Mouse (Mus musculus) hindbrain, embryonic 11.5 days (tissue): ENCODE measurements at regions not wholly inside any gene's neighbourhood (a gene's known extent, or its start where the extent isn't known, plus 50 kb on each side); places are given as distances from the start of the nearest gene placed in this dataset.

Source experiments
- ATAC-seq: fragments of 200-750 bp; cut with Nextera tagmentation; 2 replicates; pipeline ENCODE4 v1.8.0; 2017; ENCODE audit warnings: mild to moderate bottlenecking, moderate TSS enrichment, moderate library complexity; ENCODE audit not compliant: low FRiP score
- DNase-seq: peaks from one replicate; pipeline ENCODE4 v3.0.0-alpha.2; 2015; ENCODE audit warnings: low spot score
- H3K27ac ChIP-seq: fragments of 300-500 bp; sonication (generic); 2 replicates; pipeline ENCODE4 v1.5.1; 2014; ENCODE audit warnings: mild to moderate bottlenecking, low read depth, low read length
- H3K27me3 ChIP-seq: fragments of 300-500 bp; sonication (generic); 2 replicates; pipeline ENCODE4 v1.6.1; 2014; ENCODE audit warnings: mild to moderate bottlenecking, low read length, moderate library complexity, mixed read lengths; ENCODE audit not compliant: control insufficient read depth, insufficient read depth
- H3K36me3 ChIP-seq: fragments of 300-500 bp; sonication (generic); 2 replicates; pipeline ENCODE4 v1.6.1; 2014; ENCODE audit warnings: mild to moderate bottlenecking, low read length, moderate library complexity, mixed read lengths; ENCODE audit not compliant: control insufficient read depth, insufficient read depth
- H3K4me1 ChIP-seq: fragments of 300-500 bp; sonication (generic); replicated peaks from 2 replicates; pipeline ENCODE4 v1.6.1; 2014; ENCODE audit warnings: low read length, mixed read lengths; ENCODE audit not compliant: control insufficient read depth, insufficient read depth
- H3K4me2 ChIP-seq: fragments of 300-500 bp; sonication (generic); replicated peaks from 2 replicates; pipeline ENCODE4 v1.6.1; 2014; ENCODE audit warnings: mild to moderate bottlenecking, low read depth, low read length
- H3K4me3 ChIP-seq: fragments of 300-500 bp; sonication (generic); 2 replicates; pipeline ENCODE4 v1.5.1; 2014; ENCODE audit warnings: low read depth, low read length
- H3K9ac ChIP-seq: fragments of 300-500 bp; sonication (generic); 2 replicates; pipeline ENCODE4 v1.6.1; 2014; ENCODE audit warnings: low read depth, low read length
- H3K9me3 ChIP-seq: fragments of 300-500 bp; sonication (generic); 2 replicates; pipeline ENCODE4 v1.6.1; 2016; ENCODE audit warnings: low read length; ENCODE audit not compliant: control insufficient read depth
- WGBS: fragments of 180-500 bp; shearing (Covaris S2); extraction: QIAGEN DNeasy Blood & Tissue Kit; methylation state at CpG from one replicate; pipeline ENCODE4 v1.1.7; 2014; 5-methylcytosine and 5-hydroxymethylcytosine counted together

DNA sequence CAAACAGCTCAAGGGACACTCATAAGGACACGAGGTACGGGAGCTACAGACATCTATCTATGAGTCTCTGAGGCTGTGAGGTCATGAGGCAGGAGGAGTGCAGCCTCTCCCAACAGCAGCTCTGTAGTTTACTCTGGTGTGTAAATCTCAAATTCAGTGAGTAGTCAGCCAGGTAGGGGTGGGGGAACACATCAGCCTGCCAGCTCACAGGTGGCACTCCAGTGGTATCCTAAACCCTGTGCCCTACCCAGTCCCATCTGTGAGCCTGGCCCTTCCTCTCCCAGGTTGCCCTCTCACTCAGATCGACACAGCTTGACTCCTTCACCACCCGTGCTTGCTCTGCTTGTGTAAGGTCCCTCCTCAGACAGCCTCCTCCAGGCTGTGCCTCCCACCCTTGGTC is 202.2 kb downstream of the Sipa1l2 start:
- Histone ChIP-seq H3K9me3 (no peaks in the 10 kb centered on the region), H3K27ac (no peak overlapping the region), H3K4me1 (no peaks in the 10 kb centered on the region; the same call in 1 of the 2 replicates), H3K4me2 (no peak overlapping the region), H3K4me3 (no peak overlapping the region), H3K9ac (no peak overlapping the region), H3K36me3 (no peaks in the 10 kb centered on the region), H3K27me3 (no peaks in the 10 kb centered on the region)
- WGBS: 77% methylated on average over 4 of the region's 4 CpGs
- no peak for ATAC-seq
- DNase-seq: no peak

- H3K4me1 ChIP-seq: no peaks in the 10 kb centered on the region; the same call in 1 of the 2 replicates
- no peak overlapping the region for H3K27ac ChIP-seq
- H3K9ac ChIP-seq: no peak overlapping the region
- no peaks in the 10 kb centered on the region for H3K9me3 ChIP-seq
- H3K36me3 ChIP-seq: no peaks in the 10 kb centered on the region
- H3K27me3 ChIP-seq: no peaks in the 10 kb centered on the region
- ATAC-seq: no peak
- H3K4me3 ChIP-seq: no peak overlapping the region
- WGBS: 93% methylated on average over 5 of the region's 5 CpGs
- H3K4me2 ChIP-seq: no peak overlapping the region
- DNase-seq: no peak
These were observed 204.6 kb downstream of the Sipa1l2 start for GRCm38 (mm10) chr8:125365004-125365403.

DNA sequence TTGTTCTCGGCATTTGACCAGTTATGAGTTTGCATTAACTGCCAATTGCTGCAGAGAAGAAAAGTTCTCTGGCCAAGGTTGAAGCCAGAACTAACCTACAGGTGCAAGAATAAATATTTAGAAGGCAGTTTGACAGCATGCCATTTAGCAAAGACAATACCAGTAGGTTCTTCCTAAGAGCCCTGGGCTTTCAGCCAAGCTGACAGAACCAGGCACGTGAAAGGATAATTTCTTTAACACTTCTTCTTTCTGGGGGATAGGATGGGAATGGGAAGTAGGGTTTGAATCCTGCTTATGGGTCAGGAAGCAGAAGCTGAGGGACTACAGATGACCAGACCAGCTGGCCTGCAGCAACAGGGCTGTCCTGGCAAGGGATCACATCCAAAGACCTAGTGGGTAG is 210.2 kb downstream of the Sipa1l2 start:
- H3K27ac ChIP-seq: no peak overlapping the region
- no peaks in the 10 kb centered on the region for H3K36me3 ChIP-seq
- DNase-seq: no peak
- WGBS: 90% methylated on average over 2 of the region's 2 CpGs
- no peak for ATAC-seq
- no peaks in the 10 kb centered on the region for H3K9me3 ChIP-seq
- H3K4me2 ChIP-seq: no peak overlapping the region
- H3K9ac ChIP-seq: no peak overlapping the region
- no peaks in the 10 kb centered on the region for H3K27me3 ChIP-seq
- no peaks in the 10 kb centered on the region for H3K4me1 ChIP-seq
- H3K4me3 ChIP-seq: no peak overlapping the region

GRCm38 (mm10) chr8:125357759-125358158 is 211.8 kb downstream of the Sipa1l2 start:
- no peak overlapping the region for H3K4me3 ChIP-seq
- no peak overlapping the region for H3K27ac ChIP-seq
- DNase-seq (no peak), ATAC-seq (no peak)
- H3K27me3 ChIP-seq: no peaks in the 10 kb centered on the region
- H3K4me1 ChIP-seq: no peaks in the 10 kb centered on the region
- H3K36me3 ChIP-seq: no peaks in the 10 kb centered on the region
- no peak overlapping the region for H3K9ac ChIP-seq
- H3K4me2 ChIP-seq: no peak overlapping the region
- no peaks in the 10 kb centered on the region for H3K9me3 ChIP-seq
- WGBS: 92% methylated on average over 3 of the region's 3 CpGs

- no peak overlapping the region for H3K9ac ChIP-seq
- WGBS: 73% methylated on average over 7 of the region's 7 CpGs
- H3K4me1 ChIP-seq: no peaks in the 10 kb centered on the region
- no peak for ATAC-seq
- no peak overlapping the region for H3K4me2 ChIP-seq
- no peak for DNase-seq
- no peaks in the 10 kb centered on the region for H3K27me3 ChIP-seq
- H3K4me3 ChIP-seq: no peak overlapping the region
- no peak overlapping the region; the same call in 1 of the 2 replicates for H3K27ac ChIP-seq
- H3K9me3 ChIP-seq: no peaks in the 10 kb centered on the region
- no peaks in the 10 kb centered on the region for H3K36me3 ChIP-seq
These were observed 214.5 kb downstream of the Sipa1l2 start for GRCm38 (mm10) chr8:125355059-125355509.

- no peaks in the 10 kb centered on the region for H3K27me3 ChIP-seq
- H3K36me3 ChIP-seq: no peaks in the 10 kb centered on the region
- H3K27ac ChIP-seq: no peak overlapping the region
- H3K4me2 ChIP-seq: no peak overlapping the region
- H3K4me1 ChIP-seq: no peaks in the 10 kb centered on the region
- DNase-seq (no peak), ATAC-seq (no peak)
- H3K9me3 ChIP-seq: no peaks in the 10 kb centered on the region
- 38% methylated on average over 3 of the region's 3 CpGs for WGBS
- H3K9ac ChIP-seq: no peak overlapping the region
- no peak overlapping the region for H3K4me3 ChIP-seq
These were observed 217.3 kb downstream of the Sipa1l2 start for GRCm38 (mm10) chr8:125352276-125352675.

- Histone ChIP-seq H3K4me2 (no peak overlapping the region), H3K27ac (no peak overlapping the region), H3K9ac (no peak overlapping the region), H3K4me3 (no peak overlapping the region), H3K36me3 (no peaks in the 10 kb centered on the region), H3K9me3 (no peaks in the 10 kb centered on the region), H3K4me1 (no peaks in the 10 kb centered on the region), H3K27me3 (no peaks in the 10 kb centered on the region)
- 76% methylated on average over 8 of the region's 8 CpGs for WGBS
- ATAC-seq: no peak
- no peak for DNase-seq
These were observed 218.0 kb downstream of the Sipa1l2 start for GRCm38 (mm10) chr8:125351486-125352032.

GRCm38 (mm10) chr8:125349290-125350025 is 220.2 kb downstream of the Sipa1l2 start:
- Histone ChIP-seq H3K4me1 (no peaks in the 10 kb centered on the region), H3K36me3 (no peaks in the 10 kb centered on the region), H3K27ac (no peak overlapping the region), H3K27me3 (no peaks in the 10 kb centered on the region), H3K4me2 (no peak overlapping the region), H3K9ac (no peak overlapping the region), H3K4me3 (no peak overlapping the region), H3K9me3 (no peaks in the 10 kb centered on the region)
- ATAC-seq (peak; percentile 63), DNase-seq (peak; percentile 41)
- WGBS: 38% methylated on average over 7 of the region's 7 CpGs

- Histone ChIP-seq H3K27me3 (no peaks in the 10 kb centered on the region), H3K4me1 (no peaks in the 10 kb centered on the region), H3K36me3 (no peaks in the 10 kb centered on the region), H3K4me2 (no peak overlapping the region), H3K4me3 (no peak overlapping the region), H3K9me3 (no peaks in the 10 kb centered on the region), H3K27ac (no peak overlapping the region), H3K9ac (no peak overlapping the region)
- WGBS: 86% methylated on average over 8 of the region's 8 CpGs
- ATAC-seq: no peak
- no peak for DNase-seq
These were observed 223.4 kb downstream of the Sipa1l2 start for GRCm38 (mm10) chr8:125346182-125346581.
